Mouse (Mus musculus) liver, embryonic 15.5 days (tissue): ENCODE data around the gene Etl4. TPM values are rescaled to one million over a fixed set of nuclear protein-coding genes. Genes with fewer than 3 reads are reported as not detected.
"Not testable (repeated sequence)": the region's sequence is repeated elsewhere in the genome, so short reads cannot be mapped to it uniquely, and the experiment has no call there.

Source experiments
- ATAC-seq: fragments of 200-750 bp; cut with Nextera tagmentation; 2 replicates; pipeline ENCODE4 v1.8.0; 2017; ENCODE audit warnings: moderate number of reproducible peaks, mild to moderate bottlenecking, moderate library complexity; ENCODE audit not compliant: insufficient read depth
- H3K27ac ChIP-seq: fragments of 300-500 bp; sonication (generic); replicated peaks from 2 replicates; pipeline ENCODE4 v1.5.1; 2015; ENCODE audit warnings: mild to moderate bottlenecking, inconsistent platforms
- H3K27me3 ChIP-seq: fragments of 300-500 bp; sonication (generic); 2 replicates; pipeline ENCODE4 v1.6.1; 2015; ENCODE audit warnings: mild to moderate bottlenecking, inconsistent platforms
- H3K36me3 ChIP-seq: fragments of 300-500 bp; sonication (generic); replicated peaks from 2 replicates; pipeline ENCODE4 v1.6.1; 2015; ENCODE audit warnings: moderate library complexity, mild to moderate bottlenecking, inconsistent platforms
- H3K4me1 ChIP-seq: fragments of 300-500 bp; sonication (generic); replicated peaks from 2 replicates; pipeline ENCODE4 v1.6.1; 2015; ENCODE audit warnings: inconsistent platforms
- H3K4me2 ChIP-seq: fragments of 300-500 bp; sonication (generic); 2 replicates; pipeline ENCODE4 v1.6.1; 2015; ENCODE audit warnings: moderate library complexity, mild to moderate bottlenecking, inconsistent platforms
- H3K4me3 ChIP-seq: fragments of 300-500 bp; sonication (generic); replicated peaks from 2 replicates; pipeline ENCODE4 v1.5.1; 2015; ENCODE audit warnings: mild to moderate bottlenecking, inconsistent platforms
- H3K9ac ChIP-seq: fragments of 300-500 bp; sonication (generic); 2 replicates; pipeline ENCODE4 v1.6.1; 2015; ENCODE audit warnings: moderate library complexity, mild to moderate bottlenecking, inconsistent platforms
- H3K9me3 ChIP-seq: fragments of 300-500 bp; sonication (generic); replicated peaks from 2 replicates; pipeline ENCODE4 v1.6.1; 2016; ENCODE audit warnings: inconsistent platforms
- WGBS: fragments of 180-500 bp; shearing (Covaris S2); methylation state at CpG from one replicate; pipeline ENCODE4 v1.1.7; 2015; ENCODE audit warnings: mixed read lengths; ENCODE audit not compliant: insufficient replicate concordance; 5-methylcytosine and 5-hydroxymethylcytosine counted together
- polyA plus RNA-seq: library from polyadenylated mRNA; unstranded; fragments of >200 nt; fragmentation: Nextera tagmentation; extraction: Ambion mirVana; gene quantifications from 2 replicates; pipeline ENCODE4 v1.2.1, GENCODE M21; 2015

Etl4 gene
- polyA plus RNA-seq, 1 experiment from 2014 or later: 2.5 TPM

DNA sequence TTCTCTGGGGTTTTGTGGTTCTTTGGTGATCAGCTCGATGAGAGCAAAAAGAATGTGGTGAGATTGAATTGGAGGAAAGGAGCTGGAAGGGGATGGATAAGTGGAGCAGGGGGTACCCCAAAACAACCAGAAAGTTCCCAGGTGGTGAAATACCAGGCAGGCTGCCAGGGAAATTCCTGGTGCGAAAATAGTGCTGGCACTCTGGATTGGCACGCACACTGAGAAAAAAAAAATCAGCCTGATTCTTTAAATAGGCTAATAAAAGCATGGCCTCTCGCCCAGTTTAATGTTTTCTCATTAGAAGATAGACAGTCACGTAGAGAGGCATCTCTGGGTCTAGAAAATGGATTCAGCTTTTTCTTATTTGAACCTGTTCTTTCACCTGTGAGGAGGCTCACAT is 258.0 kb downstream of the Etl4 start:
- 54% methylated on average over 5 of the region's 5 CpGs for WGBS
- no peak overlapping the region for H3K4me2 ChIP-seq
- H3K9ac ChIP-seq: no peak overlapping the region
- ATAC-seq: no peak
- no peak overlapping the region for H3K4me3 ChIP-seq
- H3K36me3 ChIP-seq: no peaks in the 10 kb centered on the region
- H3K27ac ChIP-seq: no peak overlapping the region
- no peaks in the 10 kb centered on the region for H3K4me1 ChIP-seq
- H3K27me3 ChIP-seq: no peaks in the 10 kb centered on the region
- H3K9me3 ChIP-seq: no peaks in the 10 kb centered on the region

DNA sequence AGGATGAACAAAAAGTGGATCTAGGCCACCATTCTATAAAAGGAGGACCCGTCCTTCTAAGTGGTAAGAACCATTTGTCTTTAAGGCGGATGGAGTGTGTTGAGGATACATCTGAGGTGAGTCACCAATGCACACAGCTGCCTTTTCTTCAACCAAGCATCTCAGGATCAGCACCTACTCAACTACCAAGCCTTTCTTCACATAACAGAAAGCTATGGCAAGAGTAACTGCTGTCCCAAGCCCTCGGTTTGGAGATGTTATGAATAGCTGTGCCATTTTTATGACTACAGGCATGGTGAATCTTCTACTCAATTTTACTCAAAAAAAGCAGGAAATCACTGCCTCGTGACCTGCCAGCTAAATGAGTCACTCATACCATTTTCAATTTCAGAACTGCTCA is 258.6 kb downstream of the Etl4 start:
- Histone ChIP-seq H3K27ac (no peak overlapping the region), H3K9me3 (no peaks in the 10 kb centered on the region), H3K27me3 (no peaks in the 10 kb centered on the region), H3K9ac (no peak overlapping the region), H3K36me3 (no peaks in the 10 kb centered on the region), H3K4me2 (no peak overlapping the region), H3K4me3 (no peak overlapping the region), H3K4me1 (no peaks in the 10 kb centered on the region)
- WGBS: 51% methylated on average over 4 of the region's 4 CpGs
- no peak for ATAC-seq

DNA sequence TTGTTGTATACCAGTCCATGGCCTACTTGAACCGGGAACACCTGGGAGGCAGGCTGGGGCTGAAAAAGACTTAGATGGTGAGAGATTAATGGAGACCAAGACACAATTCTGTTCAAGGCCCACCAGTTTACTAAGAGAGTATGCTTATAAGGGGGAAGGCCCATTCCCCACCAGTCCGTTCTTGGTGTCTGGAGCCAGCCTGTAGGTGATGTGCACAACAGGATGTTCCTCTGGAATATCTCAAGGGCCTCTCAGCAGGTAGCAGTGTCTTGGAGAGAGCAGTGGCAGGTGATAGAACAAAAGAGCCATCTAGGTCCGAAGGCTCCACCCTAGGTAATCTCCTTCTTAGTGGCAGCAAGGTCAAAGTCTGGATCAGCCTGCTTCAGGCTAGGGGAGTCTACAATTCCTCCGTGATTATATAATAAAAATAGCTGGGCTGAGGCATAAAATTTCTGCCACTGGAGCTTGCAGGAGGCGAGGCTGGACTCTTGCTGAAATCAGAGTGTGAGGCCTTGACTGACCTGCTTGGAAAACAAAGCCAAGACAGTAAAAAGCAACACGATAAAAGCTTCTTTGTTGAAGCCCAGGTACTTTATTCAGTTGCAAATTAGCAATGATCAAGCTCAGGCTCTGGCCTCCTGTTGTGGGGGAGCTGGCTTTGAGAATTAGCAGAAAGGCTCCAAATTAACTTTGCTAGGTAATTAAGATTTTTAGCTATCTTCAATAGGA is 267.0 kb downstream of the Etl4 start:
- H3K36me3 ChIP-seq, H3K27me3 ChIP-seq, H3K4me1 ChIP-seq, H3K4me3 ChIP-seq, H3K27ac ChIP-seq, ATAC-seq, H3K9ac ChIP-seq, H3K4me2 ChIP-seq, H3K9me3 ChIP-seq: not testable (repeated sequence)
- WGBS: 46% methylated on average over 6 of the region's 6 CpGs

DNA sequence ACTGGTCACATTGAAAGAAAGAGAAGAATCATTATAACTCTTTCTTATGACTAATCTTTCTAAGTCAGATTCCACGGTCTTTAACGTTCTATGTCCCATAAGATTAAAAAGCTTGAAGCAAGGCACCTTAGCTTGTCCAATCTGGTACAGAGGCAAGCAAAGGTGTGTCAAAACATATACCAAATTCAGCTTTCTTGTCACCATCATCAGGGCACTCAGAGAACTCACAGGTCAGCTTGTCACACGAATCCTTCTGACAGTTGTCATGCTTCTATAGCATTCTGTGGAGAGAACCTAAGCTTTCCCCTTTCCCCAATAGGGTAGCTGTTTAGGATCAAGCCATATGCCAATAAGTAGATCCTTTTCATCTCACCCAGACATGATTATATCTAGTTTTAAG is 267.7 kb downstream of the Etl4 start:
- not testable (repeated sequence) for H3K27me3 ChIP-seq, H3K4me1 ChIP-seq, H3K9me3 ChIP-seq, ATAC-seq, H3K36me3 ChIP-seq, H3K9ac ChIP-seq, H3K27ac ChIP-seq, H3K4me2 ChIP-seq, H3K4me3 ChIP-seq
- 63% methylated on average over 3 of the region's 3 CpGs for WGBS

DNA sequence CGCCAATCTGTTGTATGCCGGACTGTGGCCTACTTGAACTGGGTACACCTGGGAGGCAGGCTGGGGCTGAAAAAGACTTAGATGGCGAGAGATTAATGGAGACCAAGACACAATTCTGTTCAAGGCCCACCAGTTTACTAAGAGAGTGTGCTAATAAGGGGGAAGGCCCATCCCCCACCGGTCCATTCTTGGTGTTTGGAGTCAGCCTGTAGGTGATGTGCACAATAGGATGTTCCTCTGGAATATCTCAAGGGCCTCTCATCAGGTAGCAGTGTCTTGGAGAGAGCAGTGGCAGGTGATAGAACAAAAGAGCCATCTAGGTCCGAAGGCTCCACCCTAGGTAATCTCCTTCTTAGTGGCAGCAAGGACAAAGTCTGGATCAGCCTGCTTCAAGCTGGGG is 271.0 kb downstream of the Etl4 start:
- 65% methylated on average over 5 of the region's 5 CpGs for WGBS
- H3K9ac ChIP-seq, H3K27ac ChIP-seq, H3K4me2 ChIP-seq, H3K36me3 ChIP-seq, H3K4me1 ChIP-seq, H3K27me3 ChIP-seq, H3K4me3 ChIP-seq, H3K9me3 ChIP-seq, ATAC-seq: not testable (repeated sequence)

DNA sequence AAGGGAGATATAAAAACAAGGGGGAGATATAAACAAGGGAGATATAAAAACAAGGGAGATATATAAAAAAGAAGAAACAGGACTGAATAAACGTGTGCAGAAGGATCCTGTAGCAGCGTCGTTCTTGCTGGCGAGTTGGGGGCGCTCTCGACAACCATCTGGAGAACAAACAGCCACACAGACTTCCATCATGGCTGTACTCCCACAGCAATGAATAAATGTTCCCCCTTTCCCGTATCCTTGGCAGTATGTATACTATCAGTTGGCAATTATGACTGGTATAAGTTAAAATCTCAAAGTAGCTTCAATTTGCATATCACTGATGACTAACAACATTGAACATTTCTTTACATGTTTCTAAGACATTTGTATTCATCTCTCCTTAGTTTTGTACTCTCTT is 277.6 kb downstream of the Etl4 start:
- H3K36me3 ChIP-seq, H3K27ac ChIP-seq, ATAC-seq, H3K4me2 ChIP-seq, H3K9me3 ChIP-seq, H3K4me3 ChIP-seq, H3K4me1 ChIP-seq, H3K27me3 ChIP-seq, H3K9ac ChIP-seq: not testable (repeated sequence)
- 73% methylated on average over 7 of the region's 7 CpGs for WGBS

DNA sequence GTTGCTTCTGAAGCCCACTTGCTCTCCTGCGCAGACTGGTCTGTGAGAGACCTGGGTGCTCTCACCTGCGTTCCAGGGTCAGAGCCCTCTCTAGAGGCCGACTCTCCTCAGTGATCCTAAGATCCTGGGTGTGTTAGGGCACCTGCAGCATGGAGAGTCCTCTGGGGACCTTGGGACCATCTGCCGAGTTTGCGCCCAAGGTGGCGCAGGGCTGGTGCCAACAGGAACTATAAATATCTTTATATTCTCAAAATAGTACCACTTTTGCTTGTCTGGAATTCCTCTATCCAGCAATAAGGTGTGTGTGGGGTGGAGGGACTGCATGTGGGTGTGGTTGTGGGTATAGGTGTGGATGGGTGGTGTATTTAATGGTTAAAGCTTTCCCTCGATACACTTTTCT is 293.4 kb downstream of the Etl4 start:
- H3K4me3 ChIP-seq: no peak overlapping the region
- no peaks in the 10 kb centered on the region for H3K27me3 ChIP-seq
- no peak for ATAC-seq
- no peaks in the 10 kb centered on the region for H3K36me3 ChIP-seq
- H3K9ac ChIP-seq: no peak overlapping the region
- H3K4me1 ChIP-seq: no peaks in the 10 kb centered on the region
- H3K4me2 ChIP-seq: no peak overlapping the region
- no peaks in the 10 kb centered on the region for H3K9me3 ChIP-seq
- no peak overlapping the region for H3K27ac ChIP-seq
- WGBS: 63% methylated on average over 7 of the region's 7 CpGs

DNA sequence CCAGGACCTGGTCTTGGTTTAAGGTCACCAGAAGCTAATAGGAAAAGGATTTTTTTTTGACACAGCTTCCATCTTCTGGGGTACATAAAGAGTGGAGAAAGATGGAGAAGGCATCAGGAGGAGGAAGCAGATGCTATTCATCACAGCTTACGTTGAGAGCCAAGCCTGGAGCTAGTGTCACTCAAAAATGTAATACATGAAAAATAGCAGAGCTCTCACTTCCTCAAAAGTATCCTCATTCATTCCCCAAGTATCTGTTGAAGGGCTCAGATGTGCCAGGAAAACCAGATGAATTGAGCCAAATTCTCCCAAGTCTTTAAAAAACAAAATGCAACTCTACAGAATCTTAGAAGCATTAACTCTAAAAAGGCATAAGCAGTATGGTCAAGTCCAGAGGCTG is 297.1 kb downstream of the Etl4 start:
- ATAC-seq: no peak
- no peaks in the 10 kb centered on the region for H3K9me3 ChIP-seq

DNA sequence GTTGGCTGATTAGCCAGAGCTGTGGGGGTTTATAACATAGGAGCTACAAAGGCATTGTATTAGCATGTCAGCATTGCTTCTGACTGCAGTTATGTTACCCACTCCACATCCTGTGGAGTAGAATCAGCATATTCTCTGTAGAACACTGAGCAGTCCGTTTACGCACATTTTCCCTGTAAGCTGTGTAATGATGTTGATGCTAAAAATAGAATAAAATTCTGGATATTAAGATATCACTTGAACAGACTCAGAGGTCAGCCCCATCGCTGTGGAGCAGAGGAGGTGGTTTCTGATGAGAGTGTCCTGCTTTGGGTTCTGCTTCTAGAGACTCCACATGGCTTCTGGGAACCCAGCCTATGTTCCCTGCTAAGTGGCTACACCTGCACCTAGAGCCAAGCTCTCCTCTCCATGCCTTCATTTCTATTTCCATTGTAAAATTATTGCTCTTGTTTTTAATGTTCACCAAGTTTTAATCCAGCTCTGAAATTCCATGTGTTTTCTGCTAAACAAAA is 299.2 kb downstream of the Etl4 start:
- Histone ChIP-seq H3K4me3 (no peak overlapping the region), H3K4me1 (no peaks in the 10 kb centered on the region), H3K36me3 (no peaks in the 10 kb centered on the region), H3K27me3 (no peaks in the 10 kb centered on the region), H3K4me2 (no peak overlapping the region), H3K9ac (no peak overlapping the region), H3K27ac (no peak overlapping the region), H3K9me3 (no peaks in the 10 kb centered on the region)
- ATAC-seq: no peak
- WGBS: 56% methylated on average over 3 of the region's 3 CpGs

More for the DNA sequence above, 297.1 kb downstream of the Etl4 start:
- no peaks in the 10 kb centered on the region for H3K36me3 ChIP-seq
- H3K27me3 ChIP-seq: no peaks in the 10 kb centered on the region
- no peak overlapping the region for H3K4me2 ChIP-seq
- H3K9ac ChIP-seq: no peak overlapping the region
- WGBS: 47% methylated on average over 1 of the region's 1 CpGs
- H3K4me3 ChIP-seq: no peak overlapping the region
- no peaks in the 10 kb centered on the region for H3K4me1 ChIP-seq
- H3K27ac ChIP-seq: no peak overlapping the region

DNA sequence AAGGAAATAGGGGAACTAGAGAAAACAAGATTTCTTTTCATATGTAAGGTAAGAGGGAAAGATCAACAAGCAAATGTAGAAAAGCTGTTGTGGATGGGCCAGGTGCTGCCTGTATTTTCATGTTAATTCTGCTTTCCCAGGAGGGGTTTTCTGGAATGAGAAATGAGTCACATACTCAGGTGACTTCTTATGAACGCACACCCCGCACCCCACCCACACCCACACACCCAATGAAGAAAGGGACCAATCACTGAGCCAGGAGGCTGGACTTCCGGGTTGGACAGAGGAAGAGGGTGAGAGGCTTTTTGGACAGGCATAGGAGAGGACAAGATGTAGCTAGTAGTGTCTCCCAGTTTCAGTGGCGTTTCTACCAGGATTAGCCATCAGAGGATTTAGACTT is 299.8 kb downstream of the Etl4 start:
- H3K4me2 ChIP-seq: no peak overlapping the region
- no peak overlapping the region for H3K9ac ChIP-seq
- no peak overlapping the region for H3K27ac ChIP-seq
- H3K4me3 ChIP-seq: no peak overlapping the region
- 47% methylated on average over 4 of the region's 4 CpGs for WGBS
- no peaks in the 10 kb centered on the region for H3K27me3 ChIP-seq
- no peaks in the 10 kb centered on the region for H3K4me1 ChIP-seq
- no peaks in the 10 kb centered on the region for H3K36me3 ChIP-seq
- no peaks in the 10 kb centered on the region for H3K9me3 ChIP-seq
- ATAC-seq: no peak

DNA sequence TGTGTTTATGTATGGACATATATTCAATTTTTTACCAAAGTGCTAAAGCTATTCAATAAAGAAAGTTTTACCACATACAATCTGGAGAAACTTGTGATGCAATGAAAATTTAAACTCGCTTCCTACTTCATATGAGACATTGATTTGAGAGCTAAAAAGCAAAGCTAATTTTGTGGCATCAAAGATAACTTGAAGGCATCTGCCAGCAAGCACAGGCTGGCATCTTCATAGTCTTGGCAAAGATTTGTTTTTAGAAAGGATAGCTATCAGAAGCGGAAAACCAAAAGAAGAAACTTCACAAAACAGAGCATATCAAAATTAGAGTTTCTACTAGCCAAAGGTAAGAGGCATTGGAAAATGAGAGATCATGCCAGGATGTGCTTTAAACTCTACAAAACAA is 306.7 kb downstream of the Etl4 start:
- 67% methylated on average over 2 of the region's 2 CpGs for WGBS
- Histone ChIP-seq H3K9me3 (no peaks in the 10 kb centered on the region), H3K4me1 (no peaks in the 10 kb centered on the region), H3K9ac (no peak overlapping the region), H3K27me3 (no peaks in the 10 kb centered on the region), H3K4me3 (no peak overlapping the region), H3K36me3 (no peaks in the 10 kb centered on the region), H3K27ac (no peak overlapping the region), H3K4me2 (no peak overlapping the region)
- no peak for ATAC-seq
